Mouse (Mus musculus) hindbrain, embryonic 12.5 days (tissue): ENCODE measurements around the gene Gm20388. TPM values are rescaled to one million over a fixed set of nuclear protein-coding genes. Genes with fewer than 3 reads are reported as not detected.

Source experiments
- ATAC-seq: fragments of 200-750 bp; cut with Nextera tagmentation; 2 replicates; pipeline ENCODE4 v1.8.0; 2017; ENCODE audit warnings: moderate TSS enrichment; ENCODE audit not compliant: low FRiP score
- H3K27ac ChIP-seq: fragments of 300-500 bp; sonication (generic); 2 replicates; pipeline ENCODE4 v1.5.1; 2016; ENCODE audit warnings: mild to moderate bottlenecking
- H3K27me3 ChIP-seq: fragments of 300-500 bp; sonication (generic); 2 replicates; pipeline ENCODE4 v1.6.1; 2016; ENCODE audit warnings: mild to moderate bottlenecking
- H3K36me3 ChIP-seq: fragments of 300-500 bp; sonication (generic); 2 replicates; pipeline ENCODE4 v1.6.1; 2016; ENCODE audit warnings: mild to moderate bottlenecking
- H3K4me1 ChIP-seq: fragments of 300-500 bp; sonication (generic); 2 replicates; pipeline ENCODE4 v1.6.1; 2016
- H3K4me2 ChIP-seq: fragments of 300-500 bp; sonication (generic); replicated peaks from 2 replicates; pipeline ENCODE4 v1.6.1; 2016; ENCODE audit warnings: mild to moderate bottlenecking
- H3K4me3 ChIP-seq: fragments of 300-500 bp; sonication (generic); 2 replicates; pipeline ENCODE4 v1.5.1; 2016; ENCODE audit warnings: mild to moderate bottlenecking
- H3K9ac ChIP-seq: fragments of 300-500 bp; sonication (generic); 2 replicates; pipeline ENCODE4 v1.6.1; 2016; ENCODE audit warnings: mild to moderate bottlenecking, moderate library complexity
- H3K9me3 ChIP-seq: fragments of 300-500 bp; sonication (generic); replicated peaks from 2 replicates; pipeline ENCODE4 v1.6.1; 2016; ENCODE audit warnings: mild to moderate bottlenecking
- WGBS: fragments of 180-500 bp; shearing (Covaris S2); methylation state at CpG from one replicate; pipeline ENCODE4 v1.1.7; 2016; 5-methylcytosine and 5-hydroxymethylcytosine counted together
- polyA plus RNA-seq: library from polyadenylated mRNA; unstranded; fragments of >200 nt; fragmentation: Nextera tagmentation; extraction: Ambion mirVana; gene quantifications from 2 replicates; pipeline ENCODE4 v1.2.1, GENCODE M21; 2016

Gene Gm20388
- polyA plus RNA-seq, 1 experiment from 2014 or later = not detected

DNA sequence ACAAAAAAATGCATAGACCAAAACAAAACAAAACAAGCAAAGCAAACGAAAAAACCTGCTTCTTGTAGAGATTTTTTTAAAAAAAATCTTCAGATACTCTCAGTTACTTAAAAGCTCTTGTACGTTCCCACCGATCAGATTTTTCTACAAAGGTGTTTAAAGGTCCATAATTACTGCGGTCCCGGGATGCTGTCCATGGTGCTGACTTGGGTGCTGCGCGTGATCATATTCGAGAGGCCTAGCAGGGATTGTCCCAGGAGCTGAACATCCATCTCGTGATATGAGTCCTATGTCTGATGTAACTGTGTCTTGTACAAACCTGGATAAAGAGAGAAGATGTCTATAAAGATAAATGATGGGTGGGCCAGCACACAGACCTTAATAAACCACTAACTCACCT lies 3927.9 kb downstream of the Gm20388 start:
- H3K9me3 ChIP-seq = no peaks in the 10 kb centered on the region
- H3K4me2 ChIP-seq = no peak overlapping the region
- no peak overlapping the region for H3K9ac ChIP-seq
- H3K27me3 ChIP-seq = no peaks in the 10 kb centered on the region
- H3K27ac ChIP-seq = no peak overlapping the region
- 75% methylated on average over 9 of the region's 9 CpGs for WGBS
- no peak for ATAC-seq
- peaks cover 26% of the 10 kb centered on the region for H3K36me3 ChIP-seq
- H3K4me1 ChIP-seq = no peaks in the 10 kb centered on the region
- no peak overlapping the region for H3K4me3 ChIP-seq

DNA sequence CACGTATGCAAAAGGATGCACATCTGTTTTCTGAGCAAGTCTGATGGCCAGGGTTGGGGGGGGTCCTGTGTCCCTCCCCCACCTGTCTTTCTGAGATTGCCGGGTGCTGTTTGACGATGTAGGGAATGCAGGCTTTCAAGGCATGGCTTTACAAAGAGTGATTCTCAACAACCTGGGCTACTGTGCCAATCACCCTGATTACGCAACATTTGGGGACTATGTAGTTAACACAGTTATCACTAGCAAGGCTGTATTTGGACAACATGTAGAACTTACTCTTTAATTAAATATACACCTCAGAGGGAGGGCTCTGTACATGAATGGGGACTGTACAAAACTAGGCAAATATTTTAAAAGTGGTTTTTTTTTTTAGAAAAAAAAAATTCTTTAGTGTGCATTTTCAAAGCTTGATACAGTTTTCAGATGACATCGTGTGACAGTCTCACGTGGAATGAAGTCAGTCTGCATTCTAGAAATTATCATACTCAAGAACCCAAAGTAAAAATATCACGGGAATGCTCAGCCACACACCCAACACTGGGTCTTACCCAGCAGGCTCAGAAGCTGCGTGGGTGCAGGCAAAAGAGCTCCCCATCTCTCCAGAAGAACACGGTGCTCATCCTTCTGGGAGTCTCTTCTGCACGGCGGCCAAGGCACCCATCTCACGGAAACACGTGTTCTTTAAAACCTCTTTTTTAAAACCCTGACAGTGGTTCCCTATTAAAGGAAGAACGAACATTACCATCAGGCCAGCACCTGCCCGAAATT lies 3930.1 kb downstream of the Gm20388 start:
- 92% methylated on average over 15 of the region's 15 CpGs for WGBS
- Histone ChIP-seq H3K27ac (no peak overlapping the region), H3K36me3 (peaks cover 6% of the 10 kb centered on the region; the same call in 1 of the 2 replicates), H3K9me3 (no peaks in the 10 kb centered on the region), H3K4me2 (no peak overlapping the region), H3K4me3 (no peak overlapping the region), H3K9ac (no peak overlapping the region), H3K4me1 (no peaks in the 10 kb centered on the region), H3K27me3 (no peaks in the 10 kb centered on the region)
- ATAC-seq = no peak

DNA sequence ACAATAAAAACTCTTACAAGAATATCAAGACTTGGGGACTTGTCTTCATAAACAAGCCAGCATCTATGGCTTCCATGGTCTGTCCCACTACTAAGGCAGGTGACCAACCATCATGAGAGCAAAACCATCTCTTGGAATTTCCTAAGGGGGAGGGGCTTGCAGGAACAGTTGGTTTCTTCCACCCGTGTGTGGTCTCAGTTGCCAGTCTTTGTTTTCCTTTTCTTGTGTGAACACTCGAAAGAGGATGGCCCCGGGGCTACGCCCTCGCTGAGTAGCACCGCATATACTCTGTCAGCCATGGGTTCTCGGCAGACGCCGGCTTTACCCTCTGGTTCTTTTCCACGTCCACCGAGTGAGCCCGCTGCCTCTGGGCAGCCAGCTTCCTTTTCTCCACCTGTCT lies 3931.4 kb downstream of the Gm20388 start:
- H3K27ac ChIP-seq = no peak overlapping the region
- ATAC-seq = no peak
- H3K4me2 ChIP-seq = no peak overlapping the region
- no peaks in the 10 kb centered on the region for H3K36me3 ChIP-seq
- H3K4me1 ChIP-seq = no peaks in the 10 kb centered on the region
- no peaks in the 10 kb centered on the region for H3K27me3 ChIP-seq
- H3K9ac ChIP-seq = no peak overlapping the region
- H3K4me3 ChIP-seq = no peak overlapping the region
- WGBS = 87% methylated on average over 12 of the region's 12 CpGs
- H3K9me3 ChIP-seq = no peaks in the 10 kb centered on the region

DNA sequence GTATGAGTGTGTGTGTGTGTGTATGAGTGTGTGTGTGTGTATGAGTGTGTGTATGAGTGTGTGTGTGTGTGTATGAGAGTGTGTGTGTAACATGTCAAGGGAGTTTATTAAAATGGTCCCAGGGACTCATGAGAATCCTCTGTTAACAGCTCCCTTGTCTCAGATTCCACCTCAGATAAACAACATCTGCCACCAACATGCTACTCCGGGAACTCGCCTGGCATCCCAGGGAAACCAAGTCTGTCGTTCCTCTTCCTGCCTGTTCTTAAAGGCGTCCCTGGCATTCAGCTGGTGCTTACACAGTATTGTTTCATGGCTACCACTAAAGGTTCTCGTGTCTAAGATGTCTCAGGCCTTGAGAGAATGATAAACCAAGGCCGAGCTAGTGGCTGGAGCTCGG lies 3933.7 kb downstream of the Gm20388 start:
- no peaks in the 10 kb centered on the region for H3K4me1 ChIP-seq
- no peaks in the 10 kb centered on the region for H3K27me3 ChIP-seq
- H3K9me3 ChIP-seq = no peaks in the 10 kb centered on the region
- no peak overlapping the region for H3K4me2 ChIP-seq
- 79% methylated on average over 7 of the region's 7 CpGs for WGBS
- no peak overlapping the region for H3K4me3 ChIP-seq
- H3K27ac ChIP-seq = no peak overlapping the region
- no peak overlapping the region for H3K9ac ChIP-seq
- no peaks in the 10 kb centered on the region for H3K36me3 ChIP-seq
- no peak for ATAC-seq

DNA sequence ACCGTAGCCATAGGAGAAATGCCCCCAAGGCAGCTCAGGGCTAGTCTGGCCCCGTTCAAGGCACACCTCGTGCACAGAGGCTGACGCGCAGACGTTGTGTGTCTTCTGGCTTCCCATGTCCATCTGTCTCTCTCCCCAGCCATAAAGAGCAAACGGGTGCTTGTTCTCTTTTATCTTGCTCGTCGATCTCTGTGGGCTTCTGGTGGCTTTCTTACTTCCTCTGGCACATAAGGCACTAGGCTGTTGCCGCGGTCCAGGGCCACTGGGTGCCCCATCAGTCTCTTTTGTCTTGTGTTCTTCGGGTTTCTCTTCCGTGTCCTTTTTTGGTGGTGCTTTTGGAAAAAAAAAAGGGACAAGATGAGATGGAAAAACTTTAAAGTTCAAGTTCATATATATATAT lies 3934.5 kb downstream of the Gm20388 start:
- H3K9ac ChIP-seq = no peak overlapping the region
- H3K27ac ChIP-seq = no peak overlapping the region
- 92% methylated on average over 13 of the region's 13 CpGs for WGBS
- no peak for ATAC-seq
- no peak overlapping the region for H3K4me3 ChIP-seq
- no peaks in the 10 kb centered on the region for H3K27me3 ChIP-seq
- no peaks in the 10 kb centered on the region for H3K36me3 ChIP-seq
- no peaks in the 10 kb centered on the region for H3K9me3 ChIP-seq
- H3K4me1 ChIP-seq = no peaks in the 10 kb centered on the region
- H3K4me2 ChIP-seq = no peak overlapping the region

GRCm38 (mm10) chr8:123845991-123846390 lies 3935.3 kb downstream of the Gm20388 start:
- no peaks in the 10 kb centered on the region for H3K36me3 ChIP-seq
- H3K9ac ChIP-seq = no peak overlapping the region
- ATAC-seq = no peak
- H3K4me3 ChIP-seq = no peak overlapping the region
- H3K9me3 ChIP-seq = no peaks in the 10 kb centered on the region
- H3K27me3 ChIP-seq = no peaks in the 10 kb centered on the region
- H3K4me2 ChIP-seq = no peak overlapping the region
- no peak overlapping the region for H3K27ac ChIP-seq
- WGBS = 88% methylated on average over 10 of the region's 10 CpGs
- H3K4me1 ChIP-seq = no peaks in the 10 kb centered on the region

DNA sequence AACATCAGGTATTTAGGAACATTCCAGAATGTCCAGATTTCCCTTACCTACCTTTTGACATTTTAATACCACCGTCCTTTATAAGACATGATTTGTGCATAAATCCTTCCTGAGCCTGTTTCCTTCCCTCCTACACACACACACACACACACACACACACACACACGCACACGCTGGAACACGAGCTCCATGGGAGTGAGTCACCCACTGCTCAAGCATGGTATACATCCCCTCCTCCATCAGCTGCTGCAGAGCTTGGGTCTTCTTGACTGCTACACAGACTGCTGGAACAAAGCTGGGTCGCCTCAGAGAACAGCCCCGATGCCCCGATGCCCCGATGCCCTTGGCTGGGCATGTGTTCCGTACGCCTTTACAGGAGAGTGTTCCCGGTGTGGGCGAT lies 3935.9 kb downstream of the Gm20388 start:
- H3K4me3 ChIP-seq = no peak overlapping the region
- no peaks in the 10 kb centered on the region for H3K36me3 ChIP-seq
- ATAC-seq = no peak
- no peak overlapping the region for H3K27ac ChIP-seq
- H3K4me2 ChIP-seq = no peak overlapping the region
- no peaks in the 10 kb centered on the region for H3K27me3 ChIP-seq
- no peaks in the 10 kb centered on the region for H3K9me3 ChIP-seq
- WGBS = 90% methylated on average over 12 of the region's 12 CpGs
- no peak overlapping the region for H3K9ac ChIP-seq
- no peaks in the 10 kb centered on the region for H3K4me1 ChIP-seq

GRCm38 (mm10) chr8:123847546-123847945 lies 3936.9 kb downstream of the Gm20388 start:
- no peak for ATAC-seq
- H3K4me3 ChIP-seq = no peak overlapping the region
- WGBS = 85% methylated on average over 3 of the region's 3 CpGs
- no peaks in the 10 kb centered on the region for H3K36me3 ChIP-seq
- H3K27me3 ChIP-seq = no peaks in the 10 kb centered on the region
- no peak overlapping the region for H3K27ac ChIP-seq
- no peak overlapping the region for H3K4me2 ChIP-seq
- no peak overlapping the region for H3K9ac ChIP-seq
- H3K4me1 ChIP-seq = no peaks in the 10 kb centered on the region
- no peaks in the 10 kb centered on the region for H3K9me3 ChIP-seq

- H3K4me3 ChIP-seq = no peak overlapping the region
- no peak for ATAC-seq
- H3K4me1 ChIP-seq = no peaks in the 10 kb centered on the region
- no peaks in the 10 kb centered on the region for H3K27me3 ChIP-seq
- WGBS = 85% methylated on average over 4 of the region's 4 CpGs
- H3K36me3 ChIP-seq = no peaks in the 10 kb centered on the region
- H3K9me3 ChIP-seq = no peaks in the 10 kb centered on the region
- H3K27ac ChIP-seq = no peak overlapping the region
- H3K9ac ChIP-seq = no peak overlapping the region
- no peak overlapping the region for H3K4me2 ChIP-seq
These were observed 3938.7 kb downstream of the Gm20388 start for GRCm38 (mm10) chr8:123849352-123849751.

DNA sequence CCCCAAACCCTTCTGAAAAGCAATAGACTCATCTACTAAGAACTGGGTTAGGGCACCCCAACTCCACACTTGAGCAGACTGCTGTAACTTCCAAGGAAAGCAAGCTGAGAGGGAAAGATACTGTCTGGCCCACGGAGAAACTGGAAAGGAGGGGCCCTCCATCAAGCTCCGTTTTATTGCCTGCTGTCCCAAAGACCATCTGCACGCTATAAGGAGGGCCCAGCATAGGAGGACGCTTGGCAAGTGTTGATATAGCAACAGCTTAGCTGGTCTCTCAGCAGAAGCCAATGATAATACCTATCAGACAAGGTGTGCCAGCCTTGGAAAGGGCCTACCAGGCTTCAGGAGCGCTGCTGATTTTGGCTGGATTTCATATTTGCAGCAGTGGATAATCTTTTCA lies 3940.9 kb downstream of the Gm20388 start:
- Histone ChIP-seq H3K27me3 (no peaks in the 10 kb centered on the region), H3K27ac (no peak overlapping the region), H3K9ac (no peak overlapping the region), H3K9me3 (no peaks in the 10 kb centered on the region), H3K4me2 (no peak overlapping the region), H3K36me3 (no peaks in the 10 kb centered on the region), H3K4me3 (no peak overlapping the region), H3K4me1 (no peaks in the 10 kb centered on the region)
- ATAC-seq = no peak
- WGBS = 80% methylated on average over 5 of the region's 5 CpGs

DNA sequence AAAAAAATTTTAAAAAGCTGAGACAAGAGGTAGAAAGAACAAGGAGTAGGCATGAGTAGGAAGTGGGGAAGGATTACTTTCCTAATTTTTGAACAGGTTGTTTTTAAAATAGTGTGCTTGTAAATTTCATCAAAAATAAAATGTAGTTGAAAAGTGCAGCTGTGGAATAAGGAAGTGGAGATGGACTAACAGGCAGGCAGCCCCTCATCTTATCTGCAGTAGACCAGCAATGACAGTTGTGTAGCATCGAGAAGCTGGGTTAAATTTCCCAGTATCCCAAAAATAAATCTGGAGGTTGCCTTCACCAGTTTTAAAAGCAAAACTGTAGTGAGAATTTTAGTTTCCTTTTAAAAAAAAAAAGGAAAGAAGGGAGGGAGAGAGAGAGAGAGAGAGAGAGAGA lies 3943.6 kb downstream of the Gm20388 start:
- WGBS = 93% methylated on average over 1 of the region's 1 CpGs
- H3K4me1 ChIP-seq = peaks cover 8% of the 10 kb centered on the region; the same call in 1 of the 2 replicates
- H3K9me3 ChIP-seq = no peaks in the 10 kb centered on the region
- no peak overlapping the region for H3K9ac ChIP-seq
- ATAC-seq = no peak
- no peaks in the 10 kb centered on the region for H3K27me3 ChIP-seq
- H3K27ac ChIP-seq = no peak overlapping the region
- no peak overlapping the region for H3K4me3 ChIP-seq
- H3K36me3 ChIP-seq = no peaks in the 10 kb centered on the region
- no peak overlapping the region for H3K4me2 ChIP-seq

- Histone ChIP-seq H3K9ac (no peak overlapping the region), H3K9me3 (no peaks in the 10 kb centered on the region), H3K36me3 (no peaks in the 10 kb centered on the region), H3K4me2 (no peak overlapping the region), H3K27ac (no peak overlapping the region), H3K4me1 (peaks cover 9% of the 10 kb centered on the region; the same call in 1 of the 2 replicates), H3K27me3 (no peaks in the 10 kb centered on the region), H3K4me3 (no peak overlapping the region)
- 92% methylated on average over 9 of the region's 9 CpGs for WGBS
- ATAC-seq = no peak
These were observed 3944.3 kb downstream of the Gm20388 start for GRCm38 (mm10) chr8:123854733-123855475.

DNA sequence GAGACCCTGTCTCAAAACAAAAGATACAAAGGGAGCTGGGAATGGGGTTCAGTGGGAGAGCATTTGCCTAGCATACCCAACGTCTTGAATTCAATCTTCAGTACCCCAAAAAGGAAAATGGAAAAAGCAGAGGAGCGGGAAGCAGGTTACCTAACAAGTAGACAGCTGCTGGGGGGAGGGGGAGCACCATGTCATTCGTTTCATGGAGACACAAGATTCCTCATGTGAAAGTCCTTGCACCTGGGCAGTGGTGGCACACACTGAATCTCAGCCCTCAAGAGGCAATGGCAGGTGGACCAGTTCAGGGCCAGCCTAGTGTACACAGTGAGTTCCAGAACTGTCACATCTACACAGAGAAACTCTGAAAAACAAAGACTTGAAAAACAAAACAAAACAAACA lies 3946.7 kb downstream of the Gm20388 start:
- H3K4me2 ChIP-seq = no peak overlapping the region; the same call in 1 of the 2 replicates

More for the DNA sequence above, 3946.7 kb downstream of the Gm20388 start:
- H3K9ac ChIP-seq = no peak overlapping the region
- ATAC-seq = no peak
- no peaks in the 10 kb centered on the region for H3K9me3 ChIP-seq
- no peak overlapping the region for H3K27ac ChIP-seq
- H3K4me3 ChIP-seq = no peak overlapping the region
- H3K36me3 ChIP-seq = no peaks in the 10 kb centered on the region
- 70% methylated on average over 3 of the region's 3 CpGs for WGBS
- H3K27me3 ChIP-seq = peaks cover 16% of the 10 kb centered on the region
- peaks cover 10% of the 10 kb centered on the region; the same call in 1 of the 2 replicates for H3K4me1 ChIP-seq
